Mouse (Mus musculus) stomach, embryonic 14.5 days (tissue): ENCODE data around the gene Atp5d. TPM values are rescaled to one million over a fixed set of nuclear protein-coding genes. Genes with fewer than 3 reads are reported as not detected.

Experiments
- ATAC-seq: fragments of 200-750 bp; cut with Nextera tagmentation; 2 replicates; pipeline ENCODE4 v1.8.0; 2017; ENCODE audit warnings: low read depth, moderate TSS enrichment; ENCODE audit not compliant: insufficient number of reproducible peaks, insufficient read depth, low FRiP score
- H3K27ac ChIP-seq: fragments of 300-500 bp; sonication (generic); 2 replicates; pipeline ENCODE4 v1.5.1; 2014; ENCODE audit warnings: mild to moderate bottlenecking, low read length, moderate library complexity, mixed read lengths
- H3K27me3 ChIP-seq: fragments of 300-500 bp; sonication (generic); 2 replicates; pipeline ENCODE4 v1.6.1; 2014; ENCODE audit warnings: low read length, control low read depth, mixed read lengths; ENCODE audit not compliant: control insufficient read depth, insufficient read depth
- H3K36me3 ChIP-seq: fragments of 300-500 bp; sonication (generic); 2 replicates; pipeline ENCODE4 v1.6.1; 2014; ENCODE audit warnings: mild to moderate bottlenecking, control low read depth, low read length, moderate library complexity, mixed read lengths; ENCODE audit not compliant: control insufficient read depth, insufficient read depth
- H3K4me1 ChIP-seq: fragments of 300-500 bp; sonication (generic); 2 replicates; pipeline ENCODE4 v1.6.1; 2014; ENCODE audit warnings: low read length, control low read depth, mixed read lengths; ENCODE audit not compliant: control insufficient read depth, insufficient read depth
- H3K4me2 ChIP-seq: fragments of 300-500 bp; sonication (generic); replicated peaks from 2 replicates; pipeline ENCODE4 v1.6.1; 2014; ENCODE audit warnings: low read depth, low read length, control low read depth
- H3K4me3 ChIP-seq: fragments of 300-500 bp; sonication (generic); 2 replicates; pipeline ENCODE4 v1.5.1; 2014; ENCODE audit warnings: low read depth, low read length, control low read depth
- H3K9ac ChIP-seq: fragments of 300-500 bp; sonication (generic); replicated peaks from 2 replicates; pipeline ENCODE4 v1.6.1; 2014; ENCODE audit warnings: low read depth, mild to moderate bottlenecking, control low read depth, low read length, moderate library complexity, mixed read lengths
- H3K9me3 ChIP-seq: fragments of 300-500 bp; sonication (generic); 2 replicates; pipeline ENCODE4 v1.6.1; 2016; ENCODE audit warnings: low read depth, low read length, control low read depth; ENCODE audit not compliant: control insufficient read depth
- WGBS: fragments of 180-500 bp; shearing (Covaris S2); extraction: QIAGEN DNeasy Blood & Tissue Kit; methylation state at CpG from one replicate; pipeline ENCODE4 v1.1.7; 2014; 5-methylcytosine and 5-hydroxymethylcytosine counted together
- polyA plus RNA-seq: library from polyadenylated mRNA; unstranded; fragments of >200 nt; fragmentation: Nextera tagmentation; extraction: Ambion mirVana; gene quantifications from 2 replicates; pipeline ENCODE4 v1.2.1, GENCODE M21; 2014

Atp5d gene
- polyA plus RNA-seq, 1 experiment from 2014 or later = 531 TPM

- 2% methylated on average over 27 of the region's 27 CpGs for WGBS
- peak overlapping the region; percentile 62 for H3K4me2 ChIP-seq
- H3K9ac ChIP-seq = peak overlapping the region; percentile 40
- peak overlapping the region; percentile 76 for H3K27ac ChIP-seq
- peaks cover 19% of the 10 kb centered on the region for H3K4me1 ChIP-seq
- no peaks in the 10 kb centered on the region for H3K9me3 ChIP-seq
- ATAC-seq = peak; percentile 57
- peaks cover 6% of the 10 kb centered on the region; the same call in 1 of the 2 replicates for H3K36me3 ChIP-seq
- peak overlapping the region; percentile 35 for H3K4me3 ChIP-seq
- no peaks in the 10 kb centered on the region for H3K27me3 ChIP-seq
Observed at GRCm38 (mm10) chr10:80114341-80115284, 23.8 kb upstream of the Atp5d start.

- ATAC-seq = peak; percentile 99
- H3K4me3 ChIP-seq = peak within 1 kb of the TSS; percentile 78
- H3K4me2 ChIP-seq = peak within 1 kb of the TSS; percentile 62
- peak within 1 kb of the TSS; percentile 88 for H3K9ac ChIP-seq
- H3K27me3 ChIP-seq = no peaks in the 10 kb centered on the region
- peaks cover 19% of the 10 kb centered on the region for H3K4me1 ChIP-seq
- peaks cover 14% of the 10 kb centered on the region; the same call in 1 of the 2 replicates for H3K36me3 ChIP-seq
- H3K9me3 ChIP-seq = no peaks in the 10 kb centered on the region
- peak within 1 kb of the TSS; percentile 76 for H3K27ac ChIP-seq
- under 1% methylated on average over 70 of the region's 70 CpGs for WGBS
Observed at GRCm38 (mm10) chr10:80115290-80115943, 23.0 kb upstream of the Atp5d start, which contains the start of gene Stk11. Gene Stk11, plus strand, starts transcription at chr10:80115803.

GRCm38 (mm10) chr10:80115944-80116335 lies 22.5 kb upstream of the Atp5d start:
- H3K9me3 ChIP-seq = no peaks in the 10 kb centered on the region
- peaks cover 16% of the 10 kb centered on the region; the same call in 1 of the 2 replicates for H3K36me3 ChIP-seq
- no peak for ATAC-seq
- H3K27ac ChIP-seq = peak overlapping the region; percentile 58
- WGBS = under 1% methylated on average over 62 of the region's 63 CpGs
- H3K4me2 ChIP-seq = peak overlapping the region; percentile 61
- H3K9ac ChIP-seq = peak overlapping the region; percentile 88
- peaks cover 19% of the 10 kb centered on the region for H3K4me1 ChIP-seq
- peak overlapping the region; percentile 78 for H3K4me3 ChIP-seq
- H3K27me3 ChIP-seq = no peaks in the 10 kb centered on the region

GRCm38 (mm10) chr10:80116563-80116926 lies 21.9 kb upstream of the Atp5d start:
- Histone ChIP-seq H3K27ac (peak overlapping the region; percentile 18; the same call in 1 of the 2 replicates), H3K4me1 (peaks cover 19% of the 10 kb centered on the region)

GRCm38 (mm10) chr10:80116927-80117691 lies 21.3 kb upstream of the Atp5d start:
- peak overlapping the region; percentile 27; the same call in 1 of the 2 replicates for H3K27ac ChIP-seq
- ATAC-seq = no peak

More at GRCm38 (mm10) chr10:80116563-80116926, 21.9 kb upstream of the Atp5d start:
- Histone ChIP-seq H3K4me3 (peak overlapping the region; percentile 78), H3K27me3 (no peaks in the 10 kb centered on the region), H3K9me3 (no peaks in the 10 kb centered on the region), H3K4me2 (peak overlapping the region; percentile 61), H3K36me3 (peaks cover 19% of the 10 kb centered on the region), H3K9ac (peak overlapping the region; percentile 88)
- WGBS = 0% methylated on average over 27 of the region's 27 CpGs
- no peak for ATAC-seq

GRCm38 (mm10) chr10:80117736-80118135 lies 20.7 kb upstream of the Atp5d start:
- WGBS = 41% methylated on average over 1 of the region's 1 CpGs
- Histone ChIP-seq H3K4me3 (peak overlapping the region; percentile 78), H3K9ac (peak overlapping the region; percentile 88), H3K4me1 (peaks cover 19% of the 10 kb centered on the region), H3K27me3 (no peaks in the 10 kb centered on the region), H3K36me3 (peaks cover 25% of the 10 kb centered on the region), H3K9me3 (no peaks in the 10 kb centered on the region), H3K27ac (peak overlapping the region; percentile 27; the same call in 1 of the 2 replicates), H3K4me2 (peak overlapping the region; percentile 61)
- no peak for ATAC-seq

More at GRCm38 (mm10) chr10:80116927-80117691, 21.3 kb upstream of the Atp5d start:
- Histone ChIP-seq H3K27me3 (no peaks in the 10 kb centered on the region), H3K36me3 (peaks cover 24% of the 10 kb centered on the region), H3K9ac (peak overlapping the region; percentile 88), H3K9me3 (no peaks in the 10 kb centered on the region), H3K4me1 (peaks cover 19% of the 10 kb centered on the region), H3K4me3 (peak overlapping the region; percentile 78), H3K4me2 (peak overlapping the region; percentile 61)
- WGBS = 3% methylated on average over 30 of the region's 30 CpGs

GRCm38 (mm10) chr10:80118552-80118951 lies 19.9 kb upstream of the Atp5d start:
- Histone ChIP-seq H3K9me3 (no peaks in the 10 kb centered on the region), H3K27me3 (no peaks in the 10 kb centered on the region), H3K4me2 (peak overlapping the region; percentile 61; the same call in 1 of the 2 replicates), H3K36me3 (peaks cover 29% of the 10 kb centered on the region), H3K27ac (no peak overlapping the region), H3K4me3 (peak overlapping the region; percentile 78; the same call in 1 of the 2 replicates), H3K9ac (no peak overlapping the region; the same call in 1 of the 2 replicates), H3K4me1 (peaks cover 19% of the 10 kb centered on the region)
- ATAC-seq = no peak
- WGBS = 72% methylated on average over 6 of the region's 6 CpGs
